Mouse (Mus musculus): ENCODE results near the gene Fbxw7. TPM values are rescaled to one million over a fixed set of nuclear protein-coding genes. Genes with fewer than 3 reads are reported as not detected.

Gene Fbxw7
- polyA plus RNA-seq, 1 experiment from 2014 or later = 8.4 TPM

GRCm38 (mm10) chr3:84972881-84973280 lies 157.8 kb downstream of the Fbxw7 start:
- Histone ChIP-seq H3K4me1 (ENCODE audit: control insufficient read depth, insufficient read depth, low read length) (no peaks in the 10 kb centered on the region), H3K27me3 (ENCODE audit: control insufficient read depth, insufficient read depth, low read length) (no peaks in the 10 kb centered on the region), H3K9me3 (replicated peaks; ENCODE audit: control insufficient read depth, low read length) (no peaks in the 10 kb centered on the region), H3K9ac (ENCODE audit: low read depth, low read length) (no peak overlapping the region), H3K4me3 (ENCODE audit: low read depth, low read length) (no peak overlapping the region), H3K4me2 (no peak overlapping the region), H3K36me3 (ENCODE audit: control insufficient read depth, insufficient read depth, low read length) (peaks cover 5% of the 10 kb centered on the region), H3K27ac (ENCODE audit: low read depth, low read length) (no peak overlapping the region)
- 86% methylated on average over 2 of the region's 2 CpGs for WGBS (ENCODE audit: insufficient replicate concordance)
- ATAC-seq (replicated peaks; ENCODE audit: insufficient number of reproducible peaks, low FRiP score, low TSS enrichment) = no peak

DNA sequence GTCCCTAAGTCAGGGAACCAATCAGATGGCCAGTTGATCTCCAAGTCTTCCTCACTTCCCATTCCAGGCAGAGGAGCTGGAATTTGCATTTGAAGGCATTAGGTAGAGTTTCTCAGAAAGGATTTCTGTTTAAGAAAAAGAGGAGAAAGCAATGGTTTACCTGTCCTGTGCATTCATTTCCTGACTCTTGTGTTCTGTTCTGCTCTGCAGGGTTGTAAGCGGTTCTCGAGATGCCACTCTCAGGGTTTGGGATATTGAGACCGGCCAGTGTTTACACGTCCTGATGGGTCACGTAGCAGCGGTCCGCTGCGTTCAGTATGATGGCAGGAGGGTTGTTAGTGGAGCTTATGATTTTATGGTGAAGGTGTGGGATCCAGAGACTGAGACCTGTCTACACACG lies 159.1 kb downstream of the Fbxw7 start:
- no peak overlapping the region for H3K4me2 ChIP-seq
- no peaks in the 10 kb centered on the region for H3K9me3 ChIP-seq (replicated peaks; ENCODE audit: control insufficient read depth, low read length)
- 94% methylated on average over 9 of the region's 9 CpGs for WGBS (ENCODE audit: insufficient replicate concordance)
- no peaks in the 10 kb centered on the region for H3K27me3 ChIP-seq (ENCODE audit: control insufficient read depth, insufficient read depth, low read length)
- no peak overlapping the region for H3K27ac ChIP-seq (ENCODE audit: low read depth, low read length)
- no peaks in the 10 kb centered on the region for H3K4me1 ChIP-seq (ENCODE audit: control insufficient read depth, insufficient read depth, low read length)
- no peak overlapping the region for H3K4me3 ChIP-seq (ENCODE audit: low read depth, low read length)
- peaks cover 5% of the 10 kb centered on the region for H3K36me3 ChIP-seq (ENCODE audit: control insufficient read depth, insufficient read depth, low read length)
- no peak overlapping the region for H3K9ac ChIP-seq (ENCODE audit: low read depth, low read length)
- ATAC-seq (replicated peaks; ENCODE audit: insufficient number of reproducible peaks, low FRiP score, low TSS enrichment) = no peak

DNA sequence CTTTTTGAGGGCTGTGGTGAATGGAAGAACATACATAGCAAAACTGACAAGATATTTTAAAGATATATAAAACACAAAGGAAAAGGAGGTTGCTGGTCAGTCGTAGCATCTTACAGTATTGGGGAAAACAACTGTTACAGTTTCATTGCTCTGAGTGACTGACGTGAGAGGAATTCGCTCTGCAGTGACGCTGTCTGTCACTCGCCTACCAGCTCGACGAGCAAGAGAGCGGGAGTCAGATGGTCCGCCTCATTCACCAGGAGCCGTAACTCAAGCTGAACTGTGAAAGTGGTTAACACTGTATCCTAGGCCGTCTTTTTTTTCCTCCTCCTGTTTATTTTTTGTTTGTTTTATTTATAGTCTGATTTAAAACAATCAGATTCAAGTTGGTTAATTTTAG lies 163.6 kb downstream of the Fbxw7 start:
- H3K36me3 ChIP-seq (ENCODE audit: control insufficient read depth, insufficient read depth, low read length) = peaks cover 3% of the 10 kb centered on the region; the same call in 1 of the 2 replicates
- ATAC-seq (replicated peaks; ENCODE audit: insufficient number of reproducible peaks, low FRiP score, low TSS enrichment) = no peak
- H3K27me3 ChIP-seq (ENCODE audit: control insufficient read depth, insufficient read depth, low read length) = no peaks in the 10 kb centered on the region
- no peak overlapping the region for H3K4me2 ChIP-seq
- no peaks in the 10 kb centered on the region for H3K4me1 ChIP-seq (ENCODE audit: control insufficient read depth, insufficient read depth, low read length)
- H3K27ac ChIP-seq (ENCODE audit: low read depth, low read length) = no peak overlapping the region
- WGBS (ENCODE audit: insufficient replicate concordance) = 86% methylated on average over 11 of the region's 11 CpGs
- no peak overlapping the region for H3K9ac ChIP-seq (ENCODE audit: low read depth, low read length)
- no peaks in the 10 kb centered on the region for H3K9me3 ChIP-seq (replicated peaks; ENCODE audit: control insufficient read depth, low read length)
- no peak overlapping the region for H3K4me3 ChIP-seq (ENCODE audit: low read depth, low read length)

DNA sequence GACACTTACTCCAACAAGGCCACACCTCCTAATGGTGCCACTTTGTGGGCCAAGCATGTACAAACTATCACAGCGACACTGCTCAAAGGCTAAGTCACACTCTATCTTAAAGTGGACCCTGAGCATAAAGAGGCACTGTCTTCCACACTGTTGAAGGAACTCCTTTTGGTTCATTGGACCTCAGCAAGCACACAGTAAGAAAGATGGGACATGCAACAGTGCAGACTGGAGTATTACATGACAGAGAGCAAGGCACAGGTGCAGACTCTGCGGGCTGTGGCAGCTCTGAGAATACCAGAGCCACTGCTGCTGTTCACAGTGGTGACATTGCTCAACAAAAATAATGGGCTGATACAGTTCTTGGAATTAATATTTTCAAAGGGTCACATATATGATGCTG lies 165.1 kb downstream of the Fbxw7 start:
- H3K9me3 ChIP-seq (replicated peaks; ENCODE audit: control insufficient read depth, low read length) = no peaks in the 10 kb centered on the region
- H3K9ac ChIP-seq (ENCODE audit: low read depth, low read length) = no peak overlapping the region
- no peak overlapping the region for H3K4me2 ChIP-seq
- H3K36me3 ChIP-seq (ENCODE audit: control insufficient read depth, insufficient read depth, low read length) = peaks cover 3% of the 10 kb centered on the region; the same call in 1 of the 2 replicates
- H3K27ac ChIP-seq (ENCODE audit: low read depth, low read length) = no peak overlapping the region
- 91% methylated on average over 2 of the region's 2 CpGs for WGBS (ENCODE audit: insufficient replicate concordance)
- no peaks in the 10 kb centered on the region for H3K27me3 ChIP-seq (ENCODE audit: control insufficient read depth, insufficient read depth, low read length)
- H3K4me3 ChIP-seq (ENCODE audit: low read depth, low read length) = no peak overlapping the region
- no peaks in the 10 kb centered on the region for H3K4me1 ChIP-seq (ENCODE audit: control insufficient read depth, insufficient read depth, low read length)
- ATAC-seq (replicated peaks; ENCODE audit: insufficient number of reproducible peaks, low FRiP score, low TSS enrichment) = no peak

GRCm38 (mm10) chr3:84982688-84983087 lies 167.6 kb downstream of the Fbxw7 start:
- no peak overlapping the region for H3K27ac ChIP-seq (ENCODE audit: low read depth, low read length)
- H3K4me1 ChIP-seq (ENCODE audit: control insufficient read depth, insufficient read depth, low read length) = no peaks in the 10 kb centered on the region
- H3K4me2 ChIP-seq = no peak overlapping the region
- H3K27me3 ChIP-seq (ENCODE audit: control insufficient read depth, insufficient read depth, low read length) = no peaks in the 10 kb centered on the region
- ATAC-seq (replicated peaks; ENCODE audit: insufficient number of reproducible peaks, low FRiP score, low TSS enrichment) = no peak
- no peak overlapping the region for H3K9ac ChIP-seq (ENCODE audit: low read depth, low read length)
- 70% methylated on average over 4 of the region's 4 CpGs for WGBS (ENCODE audit: insufficient replicate concordance)
- no peak overlapping the region for H3K4me3 ChIP-seq (ENCODE audit: low read depth, low read length)
- no peaks in the 10 kb centered on the region for H3K36me3 ChIP-seq (ENCODE audit: control insufficient read depth, insufficient read depth, low read length)
- no peaks in the 10 kb centered on the region for H3K9me3 ChIP-seq (replicated peaks; ENCODE audit: control insufficient read depth, low read length)

- no peak overlapping the region for H3K4me2 ChIP-seq
- 87% methylated on average over 8 of the region's 8 CpGs for WGBS (ENCODE audit: insufficient replicate concordance)
- no peak for ATAC-seq (replicated peaks; ENCODE audit: insufficient number of reproducible peaks, low FRiP score, low TSS enrichment)
Observed at GRCm38 (mm10) chr3:84985121-84985625, 170.1 kb downstream of the Fbxw7 start.

GRCm38 (mm10) chr3:84988880-84989279 lies 173.8 kb downstream of the Fbxw7 start:
- H3K27me3 ChIP-seq (ENCODE audit: control insufficient read depth, insufficient read depth, low read length) = no peaks in the 10 kb centered on the region
- no peaks in the 10 kb centered on the region for H3K9me3 ChIP-seq (replicated peaks; ENCODE audit: control insufficient read depth, low read length)
- WGBS (ENCODE audit: insufficient replicate concordance) = 85% methylated on average over 4 of the region's 4 CpGs
- no peak overlapping the region for H3K4me2 ChIP-seq
- H3K36me3 ChIP-seq (ENCODE audit: control insufficient read depth, insufficient read depth, low read length) = no peaks in the 10 kb centered on the region
- no peak overlapping the region for H3K4me3 ChIP-seq (ENCODE audit: low read depth, low read length)
- no peak overlapping the region for H3K9ac ChIP-seq (ENCODE audit: low read depth, low read length)
- ATAC-seq (replicated peaks; ENCODE audit: insufficient number of reproducible peaks, low FRiP score, low TSS enrichment) = no peak
- no peak overlapping the region for H3K27ac ChIP-seq (ENCODE audit: low read depth, low read length)
- H3K4me1 ChIP-seq (ENCODE audit: control insufficient read depth, insufficient read depth, low read length) = no peaks in the 10 kb centered on the region

More at GRCm38 (mm10) chr3:84985121-84985625, 170.1 kb downstream of the Fbxw7 start:
- H3K4me1 ChIP-seq (ENCODE audit: control insufficient read depth, insufficient read depth, low read length) = no peaks in the 10 kb centered on the region
- H3K9ac ChIP-seq (ENCODE audit: low read depth, low read length) = no peak overlapping the region
- no peak overlapping the region for H3K4me3 ChIP-seq (ENCODE audit: low read depth, low read length)
- H3K27me3 ChIP-seq (ENCODE audit: control insufficient read depth, insufficient read depth, low read length) = no peaks in the 10 kb centered on the region
- H3K9me3 ChIP-seq (replicated peaks; ENCODE audit: control insufficient read depth, low read length) = no peaks in the 10 kb centered on the region
- no peak overlapping the region for H3K27ac ChIP-seq (ENCODE audit: low read depth, low read length)
- H3K36me3 ChIP-seq (ENCODE audit: control insufficient read depth, insufficient read depth, low read length) = no peaks in the 10 kb centered on the region

- no peak for ATAC-seq (replicated peaks; ENCODE audit: insufficient number of reproducible peaks, low FRiP score, low TSS enrichment)
- Histone ChIP-seq H3K4me2 (no peak overlapping the region), H3K27me3 (ENCODE audit: control insufficient read depth, insufficient read depth, low read length) (no peaks in the 10 kb centered on the region), H3K27ac (ENCODE audit: low read depth, low read length) (no peak overlapping the region), H3K9me3 (replicated peaks; ENCODE audit: control insufficient read depth, low read length) (no peaks in the 10 kb centered on the region), H3K9ac (ENCODE audit: low read depth, low read length) (no peak overlapping the region), H3K4me1 (ENCODE audit: control insufficient read depth, insufficient read depth, low read length) (no peaks in the 10 kb centered on the region), H3K36me3 (ENCODE audit: control insufficient read depth, insufficient read depth, low read length) (no peaks in the 10 kb centered on the region), H3K4me3 (ENCODE audit: low read depth, low read length) (no peak overlapping the region)
- 73% methylated on average over 2 of the region's 2 CpGs for WGBS (ENCODE audit: insufficient replicate concordance)
Observed at GRCm38 (mm10) chr3:85005257-85005656, 190.2 kb downstream of the Fbxw7 start.

DNA sequence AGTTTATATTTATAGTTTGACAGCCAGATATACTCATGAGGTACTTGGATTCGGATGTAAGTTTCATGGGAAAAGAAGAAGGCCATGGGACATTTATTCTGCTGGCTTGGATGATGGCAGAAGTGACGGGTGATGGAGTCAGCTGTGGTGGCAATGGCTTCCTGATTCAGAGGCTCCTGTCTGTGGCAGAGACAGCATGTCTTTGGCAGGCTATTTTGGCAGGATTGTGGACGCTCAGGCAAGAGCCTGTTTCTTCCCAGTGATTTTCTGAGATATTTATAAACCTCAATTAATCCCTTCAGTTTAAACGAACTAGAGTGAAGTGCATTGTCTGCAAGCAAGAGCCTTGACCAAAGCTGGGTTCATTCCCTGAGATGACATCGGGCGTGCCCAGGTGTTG lies 197.8 kb downstream of the Fbxw7 start:
- Histone ChIP-seq H3K4me2 (no peak overlapping the region), H3K36me3 (ENCODE audit: control insufficient read depth, insufficient read depth, low read length) (no peaks in the 10 kb centered on the region), H3K4me3 (ENCODE audit: low read depth, low read length) (no peak overlapping the region), H3K9ac (ENCODE audit: low read depth, low read length) (no peak overlapping the region), H3K27me3 (ENCODE audit: control insufficient read depth, insufficient read depth, low read length) (no peaks in the 10 kb centered on the region), H3K4me1 (ENCODE audit: control insufficient read depth, insufficient read depth, low read length) (no peaks in the 10 kb centered on the region), H3K27ac (ENCODE audit: low read depth, low read length) (no peak overlapping the region), H3K9me3 (replicated peaks; ENCODE audit: control insufficient read depth, low read length) (no peaks in the 10 kb centered on the region)
- whole genome bisulfite sequencing (ENCODE audit: insufficient replicate concordance) = 80% methylated on average over 6 of the region's 6 CpGs
- no peak for ATAC-seq (replicated peaks; ENCODE audit: insufficient number of reproducible peaks, low FRiP score, low TSS enrichment)
